Mouse (Mus musculus) spleen, postnatal 14 days (tissue): ENCODE measurements around the gene Preb.

Source experiments
- DNase-seq, 2 experiments: peaks; one replicate each; pipeline ENCODE4 v3.0.0; 2021 to 2022; ENCODE audit warnings: low spot score in 2 of 2

The Preb gene

GRCm38 (mm10) chr5:30954556-30954955 lies 5.6 kb downstream of the Preb start:
- DNase-seq, result no peak

GRCm38 (mm10) chr5:30954065-30954464 lies 6.1 kb downstream of the Preb start:
- DNase-seq, result no peak

- DNase-seq, result no peak
Measured at GRCm38 (mm10) chr5:30952551-30952950, 7.6 kb downstream of the Preb start.

GRCm38 (mm10) chr5:30951706-30952105 lies 8.5 kb downstream of the Preb start:
- no peak for DNase-seq

- no peak for DNase-seq
Measured at GRCm38 (mm10) chr5:30950922-30951321, 9.2 kb downstream of the Preb start.

GRCm38 (mm10) chr5:30950451-30950850 lies 9.7 kb downstream of the Preb start:
- DNase-seq, result no peak

- DNase-seq, result peak; percentile 75 to 80
Measured at GRCm38 (mm10) chr5:30949654-30950326, 10.4 kb downstream of the Preb start.

GRCm38 (mm10) chr5:30948620-30949019 lies 11.5 kb downstream of the Preb start:
- no peak for DNase-seq

GRCm38 (mm10) chr5:30944956-30945781 lies 15.0 kb downstream of the Preb start, which contains the start of gene Cgref1:
Gene Cgref1, minus strand, starts transcription at chr5:30945591.
- no peak for DNase-seq

- DNase-seq, result no peak
Measured at GRCm38 (mm10) chr5:30944344-30944743, 15.8 kb downstream of the Preb start.

GRCm38 (mm10) chr5:30943004-30943403 lies 17.2 kb downstream of the Preb start:
- DNase-seq, result no peak

- DNase-seq, result no peak
Measured at GRCm38 (mm10) chr5:30934725-30935461, 25.3 kb downstream of the Preb start.

- no peak for DNase-seq
Measured at GRCm38 (mm10) chr5:30933705-30934104, 26.5 kb downstream of the Preb start.

- DNase-seq, result no peak
Measured at GRCm38 (mm10) chr5:30931378-30931777, 28.8 kb downstream of the Preb start.

- no peak for DNase-seq
Measured at GRCm38 (mm10) chr5:30930846-30931245, 29.3 kb downstream of the Preb start.

GRCm38 (mm10) chr5:30930121-30930520 lies 30.0 kb downstream of the Preb start:
- no peak for DNase-seq

GRCm38 (mm10) chr5:30927945-30928529 lies 32.1 kb downstream of the Preb start:
- no peak for DNase-seq

GRCm38 (mm10) chr5:30926073-30926472 lies 34.1 kb downstream of the Preb start:
- no peak for DNase-seq

- DNase-seq, result no peak
Measured at GRCm38 (mm10) chr5:30925217-30925616, 34.9 kb downstream of the Preb start.

GRCm38 (mm10) chr5:30924614-30925013 lies 35.5 kb downstream of the Preb start:
- DNase-seq, result no peak

- no peak for DNase-seq
Measured at GRCm38 (mm10) chr5:30923119-30923518, 37.0 kb downstream of the Preb start.

- DNase-seq, result no peak
Measured at GRCm38 (mm10) chr5:30922581-30923041, 37.5 kb downstream of the Preb start.
